Mouse (Mus musculus) right cerebral cortex, adult 2 months (tissue): ENCODE measurements around the gene Flt3l.
"Not testable (repeated sequence)": the region's sequence is repeated elsewhere in the genome, so short reads cannot be mapped to it uniquely, and the experiment has no call there.

Experiments
- DNase-seq, 2 experiments: peaks; one replicate each; pipeline ENCODE4 v3.0.0; 2021 to 2022; ENCODE audit warnings: low spot score in 2 of 2

The Flt3l gene

GRCm38 (mm10) chr7:45135993-45136567, at the start of gene Flt3l, which contains the start of gene Gm45713:
TSS of gene Flt3l (minus strand) at chr7:45136432.
TSS of gene Gm45713 (minus strand) at chr7:45136231.
- DNase-seq: peak; percentile 89 to 91

- DNase-seq: no peak
Measured at GRCm38 (mm10) chr7:45185921-45186320, 49.7 kb upstream of the Flt3l start.

- no peak for DNase-seq
Measured at GRCm38 (mm10) chr7:45183672-45184071, 47.4 kb upstream of the Flt3l start.

GRCm38 (mm10) chr7:45182606-45183005, 46.4 kb upstream of the Flt3l start:
- no peak for DNase-seq

GRCm38 (mm10) chr7:45182199-45182601, 46.0 kb upstream of the Flt3l start:
- DNase-seq: peak; percentile 85 to 89

- no peak for DNase-seq
Measured at GRCm38 (mm10) chr7:45181540-45181939, 45.3 kb upstream of the Flt3l start.

GRCm38 (mm10) chr7:45180896-45181477, 44.8 kb upstream of the Flt3l start, which contains the start of gene Pth2:
TSS of gene Pth2 (plus strand) at chr7:45180995.
- DNase-seq: no peak

GRCm38 (mm10) chr7:45179469-45179868, 43.2 kb upstream of the Flt3l start, which contains the start of gene Gfy:
TSS of gene Gfy (minus strand) at chr7:45179569.
- no peak for DNase-seq

GRCm38 (mm10) chr7:45178550-45178949, 42.3 kb upstream of the Flt3l start:
- DNase-seq: no peak

- DNase-seq: no peak
Measured at GRCm38 (mm10) chr7:45176356-45176755, 40.1 kb upstream of the Flt3l start.

GRCm38 (mm10) chr7:45175929-45176328, 39.7 kb upstream of the Flt3l start:
- no peak for DNase-seq

GRCm38 (mm10) chr7:45175398-45175797, 39.2 kb upstream of the Flt3l start:
- no peak for DNase-seq

- DNase-seq: no peak
Measured at GRCm38 (mm10) chr7:45174567-45175280, 38.5 kb upstream of the Flt3l start.

GRCm38 (mm10) chr7:45173772-45174171, 37.5 kb upstream of the Flt3l start:
- DNase-seq: not testable (repeated sequence)

GRCm38 (mm10) chr7:45172974-45173373, 36.7 kb upstream of the Flt3l start:
- no peak for DNase-seq

- no peak for DNase-seq
Measured at GRCm38 (mm10) chr7:45169495-45169894, 33.3 kb upstream of the Flt3l start.

- no peak for DNase-seq
Measured at GRCm38 (mm10) chr7:45168656-45169055, 32.4 kb upstream of the Flt3l start.

GRCm38 (mm10) chr7:45167761-45168445, 31.7 kb upstream of the Flt3l start:
- DNase-seq: no peak

GRCm38 (mm10) chr7:45166950-45167401, 30.7 kb upstream of the Flt3l start:
- DNase-seq: no peak

GRCm38 (mm10) chr7:45165701-45166100, 29.5 kb upstream of the Flt3l start:
- DNase-seq: no peak

- DNase-seq: no peak
Measured at GRCm38 (mm10) chr7:45164833-45165232, 28.6 kb upstream of the Flt3l start.
